Mouse (Mus musculus) adrenal gland, postnatal 25 days (tissue): Measurements from ENCODE around the gene Med27. TPM values are rescaled to one million over a fixed set of nuclear protein-coding genes. Genes with fewer than 3 reads are reported as not detected.
A peak's percentile ranks its signal among the peaks of the same experiment; 100 is the strongest.

Experiments used
- DNase-seq: peaks from one replicate; pipeline ENCODE4 v3.0.0; 2021; ENCODE audit warnings: mixed read lengths
- microRNA-seq, 2 experiments: library from miRNA; unstranded; fragments of <30 nt; microRNA quantifications; one replicate each; pipeline ENCODE4 v1.2.0; 2021
- total RNA-seq: library from RNA; stranded (reverse); gene quantifications from 2 replicates; pipeline ENCODE4 v1.2.3, GENCODE M21; 2021

Gene Med27
- total RNA-seq, 1 experiment from 2014 or later, result 26.3 TPM

GRCm38 (mm10) chr2:29565570-29566433 lies 219.2 kb downstream of the Med27 start:
- no peak for DNase-seq

GRCm38 (mm10) chr2:29571921-29572700 lies 225.5 kb downstream of the Med27 start:
- DNase-seq, result no peak

GRCm38 (mm10) chr2:29572811-29573427 lies 226.3 kb downstream of the Med27 start:
- DNase-seq, result no peak

GRCm38 (mm10) chr2:29573591-29573990 lies 227.0 kb downstream of the Med27 start:
- DNase-seq, result peak; percentile 66

- DNase-seq, result no peak
Observed at GRCm38 (mm10) chr2:29574187-29574586, 227.6 kb downstream of the Med27 start.

Small RNA genes lying within 50 kb of the gene (microRNA-seq; reads per million reads assigned to microRNA genes)
- gene Mir133c, result 0 reads per million in 2 experiments

Other genes starting within 250 kb of the Med27 start
- 43.2 and 43.6 TPM in 2 replicates for gene Setx, start 222.6 kb upstream of the Med27 start, total RNA-seq
- gene Ntng2, start 93.8 kb upstream of the Med27 start, total RNA-seq, result 43.0 and 54.3 TPM in 2 replicates